Mouse (Mus musculus) ES-E14 (cell line): ENCODE data around the gene C77080.

Source experiments
- CHD2 ChIP-seq: IDR thresholded peaks from 2 replicates; pipeline ENCODE4 v1.6.1; 2014; ENCODE audit warnings: mild to moderate bottlenecking, low read depth, low read length, inconsistent platforms
- HCFC1 ChIP-seq: IDR thresholded peaks from 2 replicates; pipeline ENCODE4 v1.6.1; 2012; ENCODE audit warnings: low read length, inconsistent platforms, borderline replicate concordance; ENCODE audit not compliant: insufficient read depth
- ZC3H11A ChIP-seq: IDR thresholded peaks from 2 replicates; pipeline ENCODE4 v1.6.1; 2012; ENCODE audit warnings: low read depth, mild to moderate bottlenecking, inconsistent platforms, low read length, borderline replicate concordance

DNA sequence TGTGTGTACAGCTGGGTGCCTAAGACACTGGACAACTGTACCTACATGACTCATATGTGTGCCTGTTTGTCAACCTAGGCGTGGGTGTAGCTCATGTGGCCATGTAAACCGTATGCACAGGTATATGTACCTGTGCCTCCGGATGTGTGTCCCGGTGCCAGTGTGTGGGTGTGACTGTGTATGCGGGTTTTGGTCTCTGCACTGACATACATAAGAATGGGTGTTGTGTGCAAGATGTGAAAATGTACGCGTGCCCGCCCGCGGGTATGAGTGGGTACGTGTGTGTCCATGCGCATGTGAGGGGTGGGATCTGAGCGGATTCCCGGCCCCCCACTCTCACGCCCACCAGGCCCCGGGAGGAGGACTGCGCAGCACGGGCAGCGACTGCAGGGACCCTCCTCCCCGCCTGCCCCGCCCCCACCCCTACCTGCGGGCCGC is 22.6 kb downstream of the C77080 start:
- no peak for TF ChIP-seq HCFC1
- TF ChIP-seq ZC3H11A: no peak
- TF ChIP-seq CHD2: no peak
